Mouse (Mus musculus) CH12.LX (cell line): ENCODE measurements at regions not wholly inside any gene's neighbourhood (a gene's known extent, or its start where the extent isn't known, plus 50 kb on each side); places are given as distances from the start of the nearest gene placed in this dataset.

ENCODE experiments used
- CTCF ChIP-seq, 2 experiments: IDR thresholded peaks in 1 of 2; conservative IDR thresholded peaks in 1 of 2; 2 replicates each; pipeline ENCODE4 v1.5.1; 2011 to 2012; ENCODE audit warnings: low read depth in 2 of 2, low read length in 2 of 2, improper control_type of control experiment in 1 of 2, inconsistent platforms in 1 of 2, mild to moderate bottlenecking in 1 of 2, moderate library complexity in 1 of 2
- E2F4 ChIP-seq: IDR thresholded peaks from 2 replicates; pipeline ENCODE4 v1.6.1; 2011; ENCODE audit warnings: low read depth, low read length, improper control_type of control experiment; ENCODE audit not compliant: insufficient replicate concordance
- EP300 ChIP-seq: IDR thresholded peaks from 2 replicates; pipeline ENCODE4 v1.6.1; 2011; ENCODE audit warnings: low read length, improper control_type of control experiment
- MAX ChIP-seq: IDR thresholded peaks from 2 replicates; pipeline ENCODE4 v1.6.1; 2011; ENCODE audit warnings: low read length, improper control_type of control experiment
- MEF2A ChIP-seq: IDR thresholded peaks from 2 replicates; pipeline ENCODE4 v1.6.1; 2014; ENCODE audit warnings: low read depth, mild to moderate bottlenecking, inconsistent platforms, low read length, improper control_type of control experiment, borderline replicate concordance
- MYC ChIP-seq: IDR thresholded peaks from 2 replicates; pipeline ENCODE4 v1.6.1; 2011; ENCODE audit warnings: low read depth, mild to moderate bottlenecking, improper control_type of control experiment, low read length
- NRF1 ChIP-seq: IDR thresholded peaks from 2 replicates; pipeline ENCODE4 v1.6.1; 2014; ENCODE audit warnings: low read depth, mild to moderate bottlenecking, inconsistent platforms, low read length, improper control_type of control experiment, moderate library complexity
- POLR2A ChIP-seq: IDR thresholded peaks from 2 replicates; pipeline ENCODE4 v1.6.1; 2011; ENCODE audit warnings: low read depth, mild to moderate bottlenecking, improper control_type of control experiment, low read length
- RAD21 ChIP-seq: IDR thresholded peaks from 2 replicates; pipeline ENCODE4 v1.6.1; 2011; ENCODE audit warnings: low read depth, mild to moderate bottlenecking, low read length, improper control_type of control experiment, moderate library complexity
- RCOR1 ChIP-seq: conservative IDR thresholded peaks from 2 replicates; pipeline ENCODE4 v1.6.1; 2012; ENCODE audit warnings: low read depth, mild to moderate bottlenecking, inconsistent platforms, low read length, improper control_type of control experiment
- TCF12 ChIP-seq: IDR thresholded peaks from 2 replicates; pipeline ENCODE4 v1.6.1; 2014; ENCODE audit warnings: low read depth, mild to moderate bottlenecking, inconsistent platforms, low read length, improper control_type of control experiment
- ZNF384 ChIP-seq: IDR thresholded peaks from 2 replicates; pipeline ENCODE4 v1.6.1; 2012; ENCODE audit warnings: low read depth, low read length, improper control_type of control experiment, inconsistent platforms

- TF ChIP-seq CTCF (conservative IDR thresholded peaks at IDR 0.05 in 1 of 2, IDR thresholded peaks at IDR 0.05 in 1 of 2; ENCODE audit: low read depth in 2 of 2, low read length in 2 of 2), result 0 out of 4 replicates have a peak, but pooled peaks of 1 of the 2 experiments have one; percentile 5
- TF ChIP-seq NRF1, result no peak
- TF ChIP-seq TCF12, result no peak
- TF ChIP-seq POLR2A, result no peak
- TF ChIP-seq E2F4, result no peak
- peak; percentile 14 for TF ChIP-seq RAD21
- TF ChIP-seq EP300, result no peak
- no peak for TF ChIP-seq MYC
- no peak for TF ChIP-seq ZNF384
- no peak for TF ChIP-seq MEF2A
- no peak for TF ChIP-seq RCOR1
- no peak for TF ChIP-seq MAX
These were observed 145.1 kb downstream of the Tmem38b start for GRCm38 (mm10) chr4:53970960-53971359.
